Mouse (Mus musculus) c-Kit-negative CD71-positive TER-119-positive erythroid progenitor cells, embryonic 14.5 days (primary cell): ENCODE measurements around the gene Tas1r3.
A peak's percentile ranks its signal among the peaks of the same experiment; 100 is the strongest.

Experiments
- DNase-seq: peaks from one replicate; pipeline ENCODE4 v3.0.0-alpha.2; 2013; ENCODE audit warnings: low read depth, low spot score

The Tas1r3 gene

GRCm38 (mm10) chr4:155841651-155842270 lies 21.4 kb downstream of the Tas1r3 start:
- no peak for DNase-seq

- no peak for DNase-seq
These were observed 22.1 kb downstream of the Tas1r3 start for GRCm38 (mm10) chr4:155841003-155841454.

DNA sequence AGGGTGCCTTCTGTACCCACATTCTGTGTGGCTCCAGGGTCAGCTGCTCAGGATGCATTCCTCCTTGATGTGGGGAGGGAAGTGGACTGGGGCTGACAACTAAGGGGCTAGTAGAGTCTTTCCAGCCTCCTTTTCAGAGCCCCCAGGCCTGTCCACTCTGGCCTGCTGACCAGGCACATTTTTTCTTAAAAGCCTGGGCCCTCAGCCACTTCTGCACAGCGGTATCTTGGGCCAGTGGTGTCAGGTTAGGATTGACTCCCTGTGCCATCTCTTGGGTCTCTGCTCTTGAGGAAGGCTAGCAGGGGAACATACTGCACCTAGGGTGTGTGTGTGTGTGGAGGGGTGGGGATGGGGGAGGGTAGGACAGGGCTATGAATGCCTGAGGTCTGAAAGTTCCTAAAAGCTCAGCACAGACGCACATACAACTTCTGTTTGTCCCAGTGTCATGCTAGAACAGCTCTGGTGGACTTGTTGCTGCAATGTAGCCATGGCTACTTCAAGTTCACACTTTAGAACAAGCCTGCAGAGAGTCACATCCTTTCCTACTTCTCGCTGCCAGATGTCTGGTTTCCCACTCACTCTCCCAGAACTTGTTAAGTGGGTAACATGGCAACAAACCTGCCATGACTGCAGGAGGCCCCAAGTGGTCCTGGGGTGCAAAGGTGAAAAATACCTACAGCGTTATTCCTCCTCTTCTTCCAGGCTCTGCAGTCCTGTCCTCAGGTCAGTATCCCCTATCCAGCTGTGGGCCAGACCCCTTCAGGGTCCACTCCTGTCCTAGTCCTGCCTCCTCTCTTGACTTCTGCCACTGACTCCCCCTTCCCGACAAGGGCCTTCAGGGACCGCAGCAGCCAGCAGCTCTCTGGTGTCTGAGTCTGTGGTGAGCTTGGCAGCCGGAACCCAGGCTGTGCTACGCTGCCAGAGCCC lies 22.8 kb downstream of the Tas1r3 start:
- DNase-seq, result no peak

DNA sequence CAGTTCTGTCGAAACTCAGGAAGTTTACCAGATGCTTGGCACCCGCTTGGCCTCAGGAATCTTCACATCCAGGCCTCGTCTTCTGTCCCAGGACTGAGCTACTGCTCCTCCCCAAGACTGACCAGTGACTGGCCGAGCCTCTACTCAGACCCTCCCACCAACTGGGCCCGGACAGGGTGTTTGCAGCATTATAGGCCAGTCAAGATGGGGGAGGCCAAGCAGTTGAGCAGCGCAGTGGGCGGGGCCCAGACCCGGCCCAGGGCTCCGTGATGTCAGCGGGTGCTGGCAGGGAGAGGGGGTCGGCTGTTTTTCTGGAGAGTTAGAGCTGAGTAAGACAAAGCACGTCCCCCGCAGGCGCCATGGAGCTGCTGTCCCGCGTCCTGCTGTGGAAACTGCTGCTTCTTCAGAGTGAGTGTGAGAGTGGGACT lies 23.7 kb downstream of the Tas1r3 start, which contains the start of gene Mxra8:
Gene Mxra8, plus strand, starts transcription at position 198 of the 428 bp plus-strand sequence.
- no peak for DNase-seq

DNA sequence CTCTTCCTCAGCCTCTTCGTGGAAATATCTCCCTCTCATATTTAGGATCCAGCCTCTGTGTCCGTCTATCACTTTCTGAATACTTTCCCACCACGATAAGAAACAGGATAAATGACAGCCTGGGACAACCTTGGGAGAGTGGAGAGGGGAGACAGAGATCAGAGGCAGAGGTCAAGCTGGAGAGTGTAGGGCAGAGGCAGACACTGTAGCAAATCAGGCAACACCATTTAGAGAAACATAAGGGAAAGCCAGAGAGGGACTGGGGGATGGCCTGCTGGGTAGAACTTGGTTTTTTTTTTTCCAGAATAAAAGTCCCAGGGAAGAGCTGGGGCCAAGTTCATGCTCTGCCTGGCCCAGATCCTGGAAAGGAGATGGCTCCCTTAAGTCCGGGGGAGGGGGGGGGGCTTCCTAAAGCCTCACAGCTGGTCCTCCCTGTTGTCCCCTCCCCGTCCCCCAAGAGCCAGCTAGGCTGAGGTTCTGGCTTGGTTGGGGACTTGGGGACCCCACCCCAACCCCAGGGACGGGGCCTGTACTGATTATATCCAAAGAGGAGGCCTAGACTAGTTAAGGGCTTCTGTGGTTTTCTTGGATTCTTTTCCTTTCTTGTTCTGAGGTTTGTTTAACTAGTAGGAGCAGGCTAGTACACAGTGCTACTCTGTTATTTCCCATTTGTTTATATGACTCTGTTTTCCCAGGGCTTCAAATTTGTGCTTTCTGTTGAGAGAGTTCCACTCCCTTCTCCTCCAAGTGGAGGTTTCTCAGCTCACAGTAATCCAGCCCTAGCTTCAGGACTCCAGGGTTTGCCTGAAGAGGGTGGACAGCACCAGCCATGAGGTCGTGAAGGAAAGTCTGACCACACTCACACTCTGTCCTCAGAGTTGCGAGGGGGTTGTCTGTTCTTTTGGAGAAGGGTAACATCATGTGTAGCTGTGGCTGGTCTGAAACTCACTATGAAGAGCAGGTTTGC lies 24.7 kb downstream of the Tas1r3 start:
- DNase-seq, result no peak

DNA sequence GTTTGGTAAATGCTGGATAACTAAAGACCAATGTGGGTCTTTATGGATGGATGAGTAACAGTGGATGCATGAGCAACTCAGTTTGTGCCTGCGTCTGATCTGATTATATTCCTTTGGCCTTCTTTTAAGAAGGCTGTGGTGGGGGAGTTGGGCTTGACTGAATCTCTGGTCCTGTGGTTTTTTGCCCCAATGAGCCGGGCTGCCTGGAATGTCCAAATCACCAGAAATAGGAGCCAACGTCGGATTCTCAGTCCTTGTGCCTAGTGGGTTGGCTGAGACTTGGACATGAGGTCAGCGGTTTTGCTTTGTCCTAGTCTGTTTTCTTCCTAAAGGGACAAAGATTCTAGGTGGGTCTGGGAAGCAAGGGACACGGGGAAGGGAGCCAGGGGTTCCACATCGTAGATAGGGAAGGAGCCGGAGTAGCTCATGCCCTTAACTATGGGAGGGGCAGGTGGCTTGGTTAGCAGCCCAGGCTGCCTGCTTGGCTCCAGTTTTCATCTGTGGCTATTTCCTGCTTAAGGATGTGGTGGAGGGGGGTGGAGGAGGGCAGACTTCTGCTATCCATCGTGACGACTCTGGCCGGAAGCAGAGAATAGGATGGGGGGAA lies 25.7 kb downstream of the Tas1r3 start:
- no peak for DNase-seq

- DNase-seq, result no peak
These were observed 29.3 kb downstream of the Tas1r3 start for GRCm38 (mm10) chr4:155833836-155834235.

DNA sequence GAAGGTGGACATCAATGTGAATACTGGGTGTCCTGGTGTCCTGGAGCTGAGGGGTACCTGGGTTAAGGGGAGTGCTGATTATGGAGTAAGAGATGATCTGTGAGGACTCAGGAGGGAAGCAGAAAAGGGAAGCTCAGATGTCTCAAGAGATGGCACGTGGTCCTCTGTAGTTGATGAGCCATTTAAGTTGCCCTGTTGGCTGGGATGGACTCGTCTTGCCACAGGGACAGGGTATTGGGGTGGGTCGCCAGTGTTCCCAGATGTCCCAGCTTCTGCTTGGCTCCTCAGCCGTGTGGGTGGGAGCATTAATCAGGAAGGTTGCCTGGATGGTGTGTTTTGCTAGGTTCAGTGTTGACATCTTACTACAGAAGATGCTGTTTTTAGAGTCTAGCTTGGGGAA lies 29.9 kb downstream of the Tas1r3 start:
- no peak for DNase-seq

- DNase-seq, result no peak
These were observed 30.8 kb downstream of the Tas1r3 start for GRCm38 (mm10) chr4:155832321-155832720.

DNA sequence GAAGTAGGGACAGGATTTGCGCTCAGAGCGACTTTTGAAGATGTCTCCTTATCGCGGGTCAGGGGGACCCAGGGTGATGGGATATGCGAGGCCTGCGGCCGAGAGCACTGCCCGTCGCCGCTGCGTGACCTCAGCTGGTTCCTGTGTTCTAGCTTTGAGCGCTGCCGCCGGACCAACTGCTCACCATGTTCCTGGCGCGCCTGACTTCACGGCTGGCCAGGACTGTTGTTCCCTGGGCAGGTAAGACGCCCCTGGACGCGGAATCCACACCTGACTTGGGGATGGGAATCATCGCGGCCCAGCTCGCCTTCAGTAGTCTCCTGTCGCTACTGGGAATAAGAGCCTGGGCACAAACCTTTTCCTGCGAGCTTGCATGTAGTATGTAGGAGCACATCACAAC lies 31.3 kb downstream of the Tas1r3 start:
- no peak for DNase-seq

GRCm38 (mm10) chr4:155831205-155831766 lies 31.9 kb downstream of the Tas1r3 start, which contains the start of gene Aurkaip1:
Gene Aurkaip1, plus strand, starts transcription at chr4:155831272.
- DNase-seq, result peak; percentile 88

DNA sequence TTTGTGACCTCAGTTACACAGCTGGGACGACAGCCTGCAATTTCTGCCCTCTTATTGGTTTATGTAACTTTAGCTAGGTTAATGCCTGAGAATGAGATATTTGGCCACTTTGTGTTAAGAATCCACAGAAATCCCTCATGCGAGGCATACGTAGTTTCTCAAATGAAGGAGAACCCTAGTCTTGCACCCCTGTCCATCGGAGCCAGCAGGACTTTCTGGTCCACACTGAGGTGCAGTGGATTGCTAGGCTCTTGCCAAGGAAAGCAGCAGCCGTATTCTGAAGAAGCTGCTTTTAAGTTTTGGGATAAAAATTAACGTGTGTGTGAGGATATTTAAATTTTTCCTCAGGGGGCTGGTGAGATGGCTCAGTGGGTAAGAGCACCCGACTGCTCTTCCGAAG lies 32.6 kb downstream of the Tas1r3 start:
- no peak for DNase-seq

- DNase-seq, result no peak
These were observed 33.3 kb downstream of the Tas1r3 start for GRCm38 (mm10) chr4:155829866-155830265.

GRCm38 (mm10) chr4:155823443-155823842 lies 39.7 kb downstream of the Tas1r3 start:
- DNase-seq, result no peak

- DNase-seq, result no peak
These were observed 42.1 kb downstream of the Tas1r3 start for GRCm38 (mm10) chr4:155821025-155821424.

- DNase-seq, result no peak
These were observed 45.6 kb downstream of the Tas1r3 start for GRCm38 (mm10) chr4:155817533-155817932.

DNA sequence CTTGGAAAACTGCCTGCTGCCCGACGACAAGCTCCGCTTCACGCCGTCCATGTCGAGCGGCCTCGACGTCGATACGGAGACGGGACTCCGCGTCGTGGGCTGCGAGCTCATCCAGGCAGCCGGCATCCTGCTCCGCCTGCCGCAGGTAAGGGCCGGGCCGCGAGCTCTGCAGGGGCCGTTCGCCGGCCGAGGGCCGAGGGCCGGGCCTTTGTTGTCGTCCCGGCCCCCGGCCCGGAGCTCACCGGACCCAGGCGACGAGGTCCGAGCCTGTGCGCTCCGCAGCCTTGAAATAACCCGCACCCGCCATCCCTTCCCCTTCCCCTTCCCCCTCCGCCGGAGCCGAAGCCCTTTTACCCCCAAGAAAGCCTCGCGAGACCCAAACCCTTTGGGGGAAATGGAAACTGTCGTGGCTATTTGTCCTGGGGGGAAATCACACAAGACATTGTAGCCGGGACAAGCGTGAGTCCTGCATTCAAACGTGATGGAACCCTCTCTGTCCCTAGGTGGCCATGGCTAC lies 50.4 kb downstream of the Tas1r3 start:
- no peak for DNase-seq

GRCm38 (mm10) chr4:155811929-155812664 lies 51.1 kb downstream of the Tas1r3 start, which contains the start of gene Ccnl2:
Gene Ccnl2, plus strand, starts transcription at chr4:155812489.
- peak; percentile 92 for DNase-seq
